Mouse (Mus musculus) lung, postnatal 10 days (tissue): ENCODE data around the gene Wsb2.
"Not testable (repeated sequence)": the region's sequence is repeated elsewhere in the genome, so short reads cannot be mapped to it uniquely, and the experiment has no call there.

Source experiments
- DNase-seq: peaks from one replicate; pipeline ENCODE4 v3.0.0; 2021

Wsb2 gene

DNA sequence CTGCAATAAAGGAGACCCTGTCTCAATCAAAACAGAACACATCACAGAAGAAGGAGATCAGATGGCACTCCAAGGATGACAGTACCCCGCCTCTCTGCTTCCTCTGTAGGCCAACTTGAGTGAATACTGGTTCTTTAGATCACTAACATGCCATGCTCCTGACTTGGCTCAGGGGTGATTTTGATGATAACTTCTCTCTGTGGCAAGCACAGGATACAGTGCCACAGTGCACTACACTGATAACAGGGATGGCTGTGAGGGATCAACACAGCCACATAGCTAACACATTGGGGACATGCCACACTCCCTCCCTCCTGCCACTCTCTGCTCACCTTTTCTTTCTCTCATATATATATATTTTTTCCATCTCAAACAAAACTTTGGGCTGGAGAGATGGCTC is 33.8 kb downstream of the Wsb2 start:
- no peak for DNase-seq

DNA sequence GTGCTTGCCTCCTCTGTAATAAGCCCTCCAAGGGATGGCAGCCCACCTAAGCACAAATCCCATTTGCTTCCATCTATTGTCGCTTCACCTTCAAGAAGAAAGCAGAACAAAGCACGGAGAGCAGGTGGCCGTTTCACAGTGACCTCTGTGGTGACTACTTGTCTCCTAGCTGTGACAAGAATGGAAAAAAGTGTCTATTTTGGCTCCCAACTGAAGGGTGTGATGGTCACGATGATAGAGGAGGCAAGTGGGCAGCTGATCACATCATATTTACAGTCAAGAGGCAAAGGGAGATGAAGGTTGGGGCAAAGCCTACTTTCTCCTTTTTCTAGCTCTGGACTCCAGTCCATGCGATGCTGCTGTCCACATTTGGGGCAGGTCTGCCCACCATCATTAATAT is 38.7 kb downstream of the Wsb2 start:
- DNase-seq: no peak

DNA sequence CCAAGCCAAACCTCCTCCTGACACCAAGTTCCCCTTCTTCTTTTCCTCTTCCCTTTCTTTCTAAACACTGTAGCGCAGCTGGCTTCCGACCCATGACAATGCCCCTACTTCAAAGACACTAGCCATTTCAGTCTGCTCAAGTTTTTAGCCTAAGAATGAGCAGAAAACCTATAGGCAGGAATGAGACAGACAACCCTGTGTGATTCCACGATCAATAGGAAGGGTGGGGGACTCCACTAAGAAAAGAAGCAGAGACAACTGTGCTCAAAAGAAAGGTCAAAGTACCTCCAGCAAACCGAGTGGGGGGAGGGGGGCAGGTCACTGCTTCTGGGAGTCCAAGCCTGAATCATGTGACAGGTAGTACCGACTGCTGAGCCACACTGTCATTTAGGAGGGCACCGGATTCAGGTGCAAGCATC is 39.5 kb downstream of the Wsb2 start:
- DNase-seq: no peak

DNA sequence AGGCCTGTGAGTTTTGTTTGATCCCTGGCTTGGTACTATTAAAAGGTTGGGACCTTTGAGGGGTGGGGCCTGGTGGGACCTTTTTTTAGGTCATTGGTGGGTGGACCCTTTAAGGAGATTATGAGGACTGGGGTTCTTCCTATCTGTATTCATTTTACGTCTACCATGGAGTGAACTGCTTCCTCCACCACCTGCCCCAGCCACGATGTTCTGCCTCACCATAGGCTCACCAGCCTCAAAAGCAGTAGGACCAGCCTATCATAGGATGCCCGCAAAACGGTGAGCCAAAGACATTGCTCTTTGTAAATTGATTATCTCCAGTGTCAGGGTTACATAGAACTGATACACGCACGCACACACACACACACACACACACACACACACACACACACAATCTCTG is 40.3 kb downstream of the Wsb2 start:
- DNase-seq: no peak

DNA sequence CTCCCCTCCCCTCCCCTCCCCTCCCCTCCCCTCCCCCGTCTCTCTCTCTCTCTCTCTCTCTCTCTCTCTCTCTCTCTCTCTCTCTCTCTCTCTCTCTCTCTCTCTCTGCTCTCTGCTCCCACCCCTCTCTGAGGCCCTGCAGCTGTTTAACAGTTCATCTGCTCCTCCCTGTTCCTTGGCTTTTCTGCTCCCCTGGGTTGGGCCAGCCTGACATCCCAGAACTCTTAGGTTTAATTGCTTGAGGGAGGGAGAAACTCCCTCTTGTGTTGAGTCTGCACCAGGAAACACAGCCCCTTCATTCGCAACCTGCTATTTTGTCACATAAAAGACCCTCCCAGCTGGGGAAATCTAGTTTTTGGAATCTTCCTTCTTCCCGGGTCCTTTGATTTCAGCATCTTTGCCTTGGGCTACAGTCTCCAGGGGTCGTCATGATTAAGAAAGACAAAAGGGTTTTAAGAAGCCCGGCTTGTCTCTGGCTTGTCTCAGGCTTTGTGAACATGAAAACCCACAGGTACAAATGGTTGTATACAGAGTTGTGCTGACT is 41.0 kb downstream of the Wsb2 start:
- peak; percentile 29 for DNase-seq

DNA sequence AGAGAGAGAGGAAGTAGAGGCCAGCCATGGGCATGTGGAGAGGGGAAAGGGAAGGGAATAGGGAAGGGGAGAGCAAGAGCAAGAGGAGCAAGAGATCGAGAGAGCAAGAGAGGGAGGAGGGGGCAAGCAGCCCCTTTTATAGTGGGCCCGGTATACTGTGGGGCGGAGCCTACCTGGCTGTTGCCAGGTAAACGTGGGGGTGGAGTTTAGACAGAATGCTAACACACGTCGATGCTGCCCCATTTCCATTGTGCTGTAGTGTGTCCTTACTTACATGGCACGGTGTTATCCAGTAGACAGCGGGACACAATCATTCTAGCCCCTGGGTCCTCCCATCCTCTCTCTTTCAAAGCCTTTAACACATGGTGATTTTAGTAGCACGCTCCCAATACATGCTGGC is 42.2 kb downstream of the Wsb2 start:
- no peak for DNase-seq

DNA sequence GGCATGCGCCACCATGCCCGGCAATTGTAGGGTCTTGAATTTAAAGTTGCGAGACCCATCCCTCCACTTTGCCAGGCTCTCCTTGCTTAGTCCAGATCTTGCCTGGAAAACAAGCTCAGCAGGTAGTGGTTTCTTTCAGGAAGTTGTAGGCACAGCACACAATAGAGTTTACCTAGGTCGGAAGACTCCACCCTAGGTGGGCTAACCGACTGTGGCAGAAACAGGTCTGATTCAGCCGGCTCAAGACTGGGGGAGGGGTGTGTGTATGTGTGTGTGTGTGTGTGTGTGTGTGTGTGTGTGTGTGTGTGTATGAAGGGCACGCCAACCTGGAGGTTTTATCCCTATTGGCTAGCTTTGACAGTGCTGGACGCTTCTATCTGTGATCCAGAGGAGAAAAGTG is 46.5 kb downstream of the Wsb2 start:
- no peak for DNase-seq

DNA sequence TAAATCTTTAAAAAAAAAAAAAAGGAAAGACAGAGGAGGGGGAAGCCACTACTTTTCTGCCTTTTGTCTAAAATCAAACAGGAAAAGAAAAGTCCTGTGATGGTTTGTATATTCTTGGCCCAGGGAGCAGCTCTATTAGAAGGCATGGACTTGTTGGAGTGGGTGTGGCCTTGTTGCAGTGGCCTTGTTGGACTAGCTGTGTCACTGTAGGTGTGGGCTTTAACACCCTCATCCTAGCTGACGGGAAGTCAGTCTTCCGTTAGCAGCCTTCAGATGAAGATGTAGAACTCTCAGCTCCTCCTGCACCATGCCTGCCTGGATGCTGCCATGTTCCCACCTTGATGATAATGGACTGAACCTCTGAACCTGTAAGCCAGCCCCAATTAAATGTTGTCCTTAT is 47.6 kb downstream of the Wsb2 start:
- DNase-seq: not testable (repeated sequence)

DNA sequence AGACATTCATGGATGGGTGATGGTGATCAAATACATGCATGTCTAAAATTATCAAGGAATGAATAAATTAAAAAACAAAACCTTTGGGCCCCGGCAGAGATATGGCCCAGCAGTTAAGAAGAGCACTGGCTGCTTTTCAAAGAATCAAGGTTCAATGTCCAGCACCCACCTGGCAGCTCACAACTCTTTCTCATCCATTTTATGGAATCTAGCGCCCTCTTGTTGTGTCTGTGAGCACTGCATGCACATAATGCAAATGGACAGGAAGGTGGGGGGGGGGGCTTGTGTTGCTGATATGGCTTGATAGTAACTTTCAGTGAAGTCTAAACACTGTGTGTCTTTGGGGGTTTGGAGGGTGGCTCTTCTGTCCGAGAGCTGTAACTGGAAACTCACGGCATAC is 51.1 kb downstream of the Wsb2 start:
- peak; percentile 28 for DNase-seq

DNA sequence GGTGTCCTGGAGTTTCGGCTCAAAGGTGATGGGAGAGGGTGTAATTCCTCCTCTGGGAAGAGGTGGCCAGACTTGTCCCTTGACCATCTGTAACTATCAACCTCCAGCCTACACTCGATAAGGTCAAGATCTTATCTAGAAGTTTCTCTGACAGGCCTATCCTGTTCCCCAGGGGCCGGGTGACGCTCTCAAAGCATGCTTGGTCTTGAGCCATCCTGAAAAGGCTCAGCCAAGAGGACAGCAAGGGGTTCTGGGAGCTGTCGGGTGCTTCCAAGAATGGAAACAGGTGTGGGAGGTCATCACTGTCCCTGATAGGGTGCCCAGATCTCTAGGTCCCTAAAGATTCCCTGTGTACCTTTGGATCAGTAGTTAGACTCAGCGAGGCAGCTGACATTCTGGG is 52.3 kb downstream of the Wsb2 start:
- DNase-seq: no peak

DNA sequence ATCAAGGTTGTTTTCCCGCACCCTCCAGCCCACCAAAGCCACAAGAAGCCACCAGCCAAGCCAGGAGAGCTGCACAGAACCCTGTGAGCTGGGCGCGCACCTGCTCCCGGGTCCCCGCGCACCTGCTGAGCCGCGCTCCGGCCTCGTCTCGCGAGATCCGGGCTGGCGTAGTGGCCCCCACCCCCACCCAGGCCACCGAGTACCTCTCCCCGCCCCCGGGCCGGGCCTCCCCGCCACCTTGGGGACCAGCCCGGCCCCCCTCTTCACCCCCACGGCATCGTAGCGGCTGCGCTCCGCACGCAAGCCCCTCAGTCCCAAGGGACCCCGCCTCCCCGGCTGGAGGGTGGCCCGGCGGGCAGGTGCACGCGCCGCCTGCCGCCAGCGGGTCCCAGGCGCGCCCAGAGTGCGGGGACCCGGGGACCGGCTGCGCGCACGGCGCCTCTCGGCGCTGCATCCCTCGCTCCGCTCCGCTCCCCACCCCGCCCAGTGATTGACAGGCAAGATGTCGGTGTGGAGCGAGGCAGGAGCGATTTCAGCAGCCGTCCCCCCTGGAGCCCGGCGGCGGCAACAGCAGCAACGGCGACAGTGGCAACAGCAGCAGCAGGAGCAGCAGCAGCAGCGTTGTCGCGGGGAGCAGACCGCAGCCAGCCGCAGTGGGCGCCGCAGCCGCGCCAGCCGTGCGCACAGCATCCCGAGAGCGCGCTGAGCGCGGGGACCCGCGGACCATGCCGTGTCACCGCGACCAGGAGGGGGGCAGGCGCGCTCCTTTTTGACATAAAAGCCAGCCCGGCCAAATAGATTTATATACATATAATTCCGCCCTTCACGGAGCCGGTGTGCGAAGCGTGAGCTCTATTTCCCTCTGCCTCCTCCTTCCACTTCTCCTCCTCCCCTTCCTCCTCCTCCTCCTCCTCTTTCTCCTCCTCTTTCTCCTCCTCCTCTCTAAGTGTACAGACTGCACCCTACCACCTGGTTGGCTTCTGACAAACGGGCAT is 56.7 kb downstream of the Wsb2 start, which contains the start of gene Ksr2:
Ksr2 (plus strand) TSS at position 494 of the 995 bp plus-strand sequence.
- peak; percentile 35 for DNase-seq

DNA sequence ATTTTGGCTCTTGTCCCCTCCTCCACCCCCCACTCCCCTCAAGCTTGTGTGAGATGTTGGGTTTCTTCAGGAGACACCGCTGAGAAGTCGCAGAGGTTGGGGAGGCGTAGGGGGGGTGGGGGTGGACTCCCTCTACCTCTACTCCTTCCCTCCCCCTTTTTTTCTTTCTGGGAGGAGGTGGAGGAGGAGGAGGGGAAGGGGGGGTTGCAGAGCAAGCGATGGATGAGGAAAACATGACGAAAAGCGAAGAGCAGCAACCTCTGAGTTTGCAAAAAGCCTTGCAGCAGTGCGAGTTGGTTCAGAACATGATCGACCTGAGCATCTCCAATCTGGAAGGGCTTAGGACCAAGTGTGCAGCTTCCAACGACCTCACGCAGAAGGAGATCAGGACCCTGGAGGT is 57.5 kb downstream of the Wsb2 start:
- DNase-seq: no peak

DNA sequence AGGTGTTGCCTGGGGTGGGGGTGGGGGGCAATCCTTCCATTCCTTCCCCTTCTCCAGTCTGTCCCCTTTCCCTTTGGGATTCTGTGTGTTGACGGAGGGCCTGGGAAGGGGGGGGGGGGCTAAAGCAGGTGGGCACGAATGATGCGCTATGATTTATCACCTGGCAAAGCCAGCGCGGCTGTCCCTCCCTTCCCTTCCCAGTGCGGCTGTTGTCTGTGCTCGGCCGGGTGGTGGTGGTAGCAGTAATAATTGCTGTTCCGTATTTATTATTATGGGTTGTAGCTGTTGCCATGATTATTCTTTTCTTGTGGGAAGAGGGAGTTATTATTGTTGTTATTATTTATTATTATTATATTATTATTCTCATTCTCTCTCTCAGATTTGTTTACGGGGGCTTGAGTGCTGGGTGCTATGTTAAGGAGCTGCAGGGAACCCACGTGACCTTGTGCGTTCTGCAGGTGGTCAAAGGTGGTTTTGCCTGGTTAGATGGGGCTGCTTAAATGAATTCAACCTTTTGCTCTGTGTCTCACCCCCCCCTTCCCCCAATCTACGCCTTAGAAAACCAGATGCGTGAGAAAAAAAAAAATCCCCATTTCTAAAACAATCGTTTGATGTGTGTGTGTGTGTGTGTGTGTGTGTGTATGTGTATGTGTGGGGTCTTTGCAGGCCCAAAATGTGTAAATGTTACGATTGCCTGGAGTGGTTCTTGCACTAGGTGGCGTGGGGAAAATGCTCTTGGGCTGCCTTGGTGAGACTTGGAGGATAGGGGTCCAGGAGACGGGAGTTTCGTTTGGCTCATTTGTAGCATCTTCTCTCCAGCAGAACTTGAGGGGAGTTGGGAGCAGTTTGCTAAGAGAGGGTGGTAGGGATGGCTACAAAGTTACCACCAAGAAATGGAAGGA is 58.2 kb downstream of the Wsb2 start:
- DNase-seq: no peak

DNA sequence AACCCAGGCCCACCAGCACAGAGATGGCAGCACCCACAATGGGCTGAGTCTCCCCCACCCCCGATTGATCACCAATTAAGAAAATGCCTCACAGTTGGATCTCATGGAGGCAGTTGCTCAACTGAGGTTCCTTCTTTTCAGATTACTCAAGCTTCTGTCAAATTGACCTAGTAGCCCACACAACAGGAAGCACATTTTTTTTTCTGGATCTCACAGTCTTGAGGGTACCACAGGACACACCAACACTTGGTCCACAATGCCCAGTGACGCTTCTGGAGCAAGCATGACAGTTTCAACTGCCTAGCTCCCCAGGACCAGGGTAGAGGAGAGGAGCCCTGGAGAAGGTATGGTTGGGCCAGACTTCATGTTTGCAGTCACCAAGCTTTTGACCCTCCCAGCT is 60.3 kb downstream of the Wsb2 start:
- no peak for DNase-seq
